Mouse (Mus musculus) embryonic stem cell, embryonic (primary cell): ENCODE results near the gene Afap1l2.

ENCODE experiments used
- CTCF ChIA-PET, 4 experiments: fragments of 300-600 bp in 2 of 4; fragments of 350-600 bp in 2 of 4; sonication (Branson Sonifier 250); formaldehyde crosslinking; loops; one replicate each; lab custom pipeline; 2022; ENCODE audit warnings: inconsistent platforms in 2 of 4; lab: Charles Lee
- POLR2A ChIA-PET, 4 experiments: fragments of 300-600 bp in 2 of 4; fragments of 350-600 bp in 2 of 4; sonication (Branson Sonifier 250); formaldehyde crosslinking; loops; one replicate each; lab custom pipeline; 2022; ENCODE audit warnings: antibody characterized with exemption in 4 of 4, inconsistent platforms in 1 of 4; lab: Charles Lee

The Afap1l2 gene

GRCm38 (mm10) chr19:57007781-57008710 lies at the start of gene Afap1l2:
Afap1l2 (minus strand) TSS chr19:57008228.
- ChIA-PET POLR2A (interaction anchor here in 2 of 4 experiments (0.6 to 1.0 kb wide), 6 partner anchors 8 to 656 kb away, joined by 3 to 4 read pairs (median 3); no protein-coding TSS in a partner anchor), CTCF (interaction anchor here (0.5 to 1.8 kb wide), 23 partner anchors 10 to 656 kb away, joined by 3 to 16 read pairs (median 3); no protein-coding TSS in a partner anchor)

GRCm38 (mm10) chr19:57057568-57057967 lies 49.5 kb upstream of the Afap1l2 start:
- ChIA-PET POLR2A (interaction anchor here in 1 of 4 experiments (1.0 kb wide), 1 partner anchor 76 kb away, joined by 9 read pairs; no protein-coding TSS in a partner anchor), CTCF (interaction anchor here in 1 of 4 experiments (1.1 kb wide), 2 partner anchors 79 to 150 kb away, joined by 3 read pairs; no protein-coding TSS in a partner anchor)

GRCm38 (mm10) chr19:57055215-57056120 lies 47.4 kb upstream of the Afap1l2 start:
- POLR2A ChIA-PET: interaction anchor here in 2 of 4 experiments (0.6 to 1.5 kb wide), 2 partner anchors 18 to 21 kb away, joined by 3 to 5 read pairs; no protein-coding TSS in a partner anchor
- CTCF ChIA-PET: interaction anchor here in 3 of 4 experiments (0.6 to 2.0 kb wide), 5 partner anchors 11 to 490 kb away, joined by 3 to 8 read pairs (median 5); no protein-coding TSS in a partner anchor

- ChIA-PET CTCF (interaction anchor here in 2 of 4 experiments (0.6 to 1.2 kb wide), 3 partner anchors 13 to 98 kb away, joined by 3 to 4 read pairs (median 3); no protein-coding TSS in a partner anchor), POLR2A (interaction anchor here in 1 of 4 experiments (0.6 to 1.3 kb wide), 2 partner anchors 46 to 441 kb away, joined by 3 to 4 read pairs; no protein-coding TSS in a partner anchor)
Observed at GRCm38 (mm10) chr19:57052959-57053358, 44.9 kb upstream of the Afap1l2 start.

GRCm38 (mm10) chr19:57052016-57052415 lies 44.0 kb upstream of the Afap1l2 start:
- ChIA-PET POLR2A (interaction anchor here in 2 of 4 experiments (0.6 to 1.3 kb wide), 3 partner anchors 18 to 440 kb away, joined by 3 to 6 read pairs (median 4); no protein-coding TSS in a partner anchor), CTCF (interaction anchor here in 3 of 4 experiments (0.6 to 1.2 kb wide), 4 partner anchors 14 to 996 kb away, joined by 3 to 6 read pairs (median 4); no protein-coding TSS in a partner anchor)

GRCm38 (mm10) chr19:57049592-57050090 lies 41.6 kb upstream of the Afap1l2 start:
- CTCF ChIA-PET: no interaction called here
- POLR2A ChIA-PET: no interaction called here

- ChIA-PET POLR2A (interaction anchor here in 1 of 4 experiments (0.7 kb wide), 1 partner anchor 144 kb away, joined by 3 read pairs; no protein-coding TSS in a partner anchor), CTCF (interaction anchor here in 2 of 4 experiments (0.6 to 0.7 kb wide), 2 partner anchors 11 to 247 kb away, joined by 6 to 8 read pairs; no protein-coding TSS in a partner anchor)
Observed at GRCm38 (mm10) chr19:57047671-57048320, 39.8 kb upstream of the Afap1l2 start.

- ChIA-PET POLR2A (no interaction called here), CTCF (interaction anchor here in 2 of 4 experiments (0.9 to 1.0 kb wide), 2 partner anchors 97 to 120 kb away, joined by 3 to 4 read pairs; no protein-coding TSS in a partner anchor)
Observed at GRCm38 (mm10) chr19:57039258-57039657, 31.2 kb upstream of the Afap1l2 start.

GRCm38 (mm10) chr19:57036860-57037259 lies 28.8 kb upstream of the Afap1l2 start:
- ChIA-PET POLR2A (no interaction called here), CTCF (interaction anchor here in 1 of 4 experiments (0.6 kb wide), 1 partner anchor 12 kb away, joined by 6 read pairs; no protein-coding TSS in a partner anchor)

- POLR2A ChIA-PET: interaction anchor here in 1 of 4 experiments (1.0 kb wide), 1 partner anchor 366 kb away, joined by 4 read pairs; no protein-coding TSS in a partner anchor
- CTCF ChIA-PET: interaction anchor here (0.5 to 3.0 kb wide), 50 partner anchors 11 to 614 kb away, joined by 3 to 28 read pairs (median 4); partner anchors contain the start of gene Afap1l2 (in 2 of the 4)
Observed at GRCm38 (mm10) chr19:57031582-57031981, 23.6 kb upstream of the Afap1l2 start.

- ChIA-PET POLR2A (no interaction called here), CTCF (interaction anchor here in 2 of 4 experiments (0.6 to 1.2 kb wide), 2 partner anchors 109 to 676 kb away, joined by 3 read pairs; no protein-coding TSS in a partner anchor)
Observed at GRCm38 (mm10) chr19:57029461-57029860, 21.4 kb upstream of the Afap1l2 start.

- POLR2A ChIA-PET: no interaction called here
- CTCF ChIA-PET: interaction anchor here in 1 of 4 experiments (1.0 kb wide), 1 partner anchor 93 kb away, joined by 4 read pairs; no protein-coding TSS in a partner anchor
Observed at GRCm38 (mm10) chr19:57028327-57029179, 20.5 kb upstream of the Afap1l2 start.

GRCm38 (mm10) chr19:57026501-57026900 lies 18.5 kb upstream of the Afap1l2 start:
- ChIA-PET POLR2A (no interaction called here), CTCF (no interaction called here)

GRCm38 (mm10) chr19:57017785-57018179 lies 9.8 kb upstream of the Afap1l2 start:
- ChIA-PET CTCF (interaction anchor here in 3 of 4 experiments (0.6 to 1.8 kb wide), 5 partner anchors 9 to 486 kb away, joined by 3 to 11 read pairs (median 5); partner anchors contain the start of gene Afap1l2 (in 1 of the 3)), POLR2A (interaction anchor here in 1 of 4 experiments (1.0 kb wide), 1 partner anchor 79 kb away, joined by 3 read pairs; no protein-coding TSS in a partner anchor)

GRCm38 (mm10) chr19:57016995-57017784 lies 9.2 kb upstream of the Afap1l2 start:
- POLR2A ChIA-PET: interaction anchor here in 3 of 4 experiments (1.0 to 1.3 kb wide), 3 partner anchors 9 to 195 kb away, joined by 3 to 4 read pairs (median 3); partner anchors contain the start of genes Afap1l2 (in 1 of the 3) and Ccdc186 (in 1 of the 3)
- CTCF ChIA-PET: interaction anchor here in 3 of 4 experiments (0.6 to 1.8 kb wide), 5 partner anchors 9 to 218 kb away, joined by 3 to 11 read pairs (median 5); partner anchors contain the start of gene Afap1l2 (in 1 of the 3)
